Mouse (Mus musculus) frontal cortex, postnatal 36 days (tissue): ENCODE measurements around the gene Tfap4.

Experiments
- DNase-seq, 2 experiments: peaks; one replicate each; pipeline ENCODE4 v3.0.0; 2022; ENCODE audit warnings: low spot score in 2 of 2

Gene Tfap4

GRCm38 (mm10) chr16:4559715-4560144 lies at the start of gene Tfap4:
TSS of gene Tfap4 (minus strand) at chr16:4559854.
- DNase-seq: peak; percentile 77 to 86

GRCm38 (mm10) chr16:4608532-4609059 lies 48.9 kb upstream of the Tfap4 start:
- no peak for DNase-seq

DNA sequence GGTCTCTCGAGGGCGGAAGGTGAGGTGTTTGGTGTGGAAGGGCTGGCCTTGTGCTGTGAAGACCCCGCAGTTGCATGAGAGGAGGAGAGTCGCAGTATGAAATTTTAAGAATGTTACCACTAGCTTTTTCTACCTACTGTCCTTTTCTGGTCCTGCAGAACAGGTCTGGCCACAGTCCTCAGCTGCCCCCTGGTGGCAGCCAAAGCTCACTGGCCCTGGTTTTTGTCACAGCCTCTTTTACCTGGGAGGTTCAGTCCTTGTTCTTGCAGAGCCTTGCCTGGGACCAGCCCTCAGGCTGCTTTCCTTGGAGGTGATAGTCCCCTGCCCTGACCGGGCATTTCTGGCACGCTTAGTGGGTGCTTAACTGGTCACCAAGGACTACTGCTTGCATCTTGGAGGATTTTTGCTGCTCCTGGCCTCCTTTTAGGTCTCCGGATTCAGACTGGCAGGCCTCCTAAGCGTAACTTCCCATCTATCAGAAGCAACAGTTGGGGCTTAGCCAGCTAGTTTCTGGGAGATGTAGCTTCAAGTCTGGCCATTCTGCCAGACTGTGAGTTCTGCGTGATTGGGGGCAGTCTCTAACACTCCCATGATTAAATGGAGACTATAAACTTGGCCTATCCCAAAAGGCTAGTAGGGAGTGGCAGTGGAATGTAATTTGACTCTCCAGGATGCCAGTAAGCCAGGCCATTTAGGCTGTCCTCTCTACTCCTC lies 48.3 kb upstream of the Tfap4 start:
- DNase-seq: peak; percentile 77 to 81

GRCm38 (mm10) chr16:4606431-4607084 lies 46.9 kb upstream of the Tfap4 start:
- DNase-seq: peak in 1 of 2 experiments; percentile 38

- no peak for DNase-seq
These were observed 46.0 kb upstream of the Tfap4 start for GRCm38 (mm10) chr16:4605514-4606131.

DNA sequence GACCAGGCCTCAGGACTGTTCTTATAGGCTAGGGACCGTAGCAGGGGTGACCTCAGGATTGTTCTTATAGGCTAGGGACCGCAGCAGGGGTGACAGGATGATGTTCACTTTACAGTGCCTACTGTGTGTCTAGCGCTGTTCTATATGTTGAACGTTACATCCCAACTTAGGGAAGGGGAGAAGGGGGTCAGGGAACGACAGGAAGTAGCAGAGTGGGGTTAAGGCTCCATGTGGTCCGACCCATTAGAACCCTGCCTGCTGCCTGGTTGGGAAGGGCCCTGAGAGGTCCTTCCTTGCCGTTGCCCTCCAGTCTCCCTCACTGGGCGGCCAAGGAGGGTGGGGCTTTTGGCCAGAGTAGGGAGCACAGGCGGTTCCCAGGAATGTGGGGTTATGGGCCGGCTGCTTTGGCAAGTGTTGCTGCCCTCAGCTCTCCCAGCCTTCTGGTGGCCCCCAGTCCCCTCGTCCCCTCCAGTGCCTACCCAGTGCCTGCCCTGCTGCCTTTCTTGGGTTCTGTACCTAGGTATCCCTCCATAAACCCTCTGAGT lies 44.7 kb upstream of the Tfap4 start:
- no peak for DNase-seq

DNA sequence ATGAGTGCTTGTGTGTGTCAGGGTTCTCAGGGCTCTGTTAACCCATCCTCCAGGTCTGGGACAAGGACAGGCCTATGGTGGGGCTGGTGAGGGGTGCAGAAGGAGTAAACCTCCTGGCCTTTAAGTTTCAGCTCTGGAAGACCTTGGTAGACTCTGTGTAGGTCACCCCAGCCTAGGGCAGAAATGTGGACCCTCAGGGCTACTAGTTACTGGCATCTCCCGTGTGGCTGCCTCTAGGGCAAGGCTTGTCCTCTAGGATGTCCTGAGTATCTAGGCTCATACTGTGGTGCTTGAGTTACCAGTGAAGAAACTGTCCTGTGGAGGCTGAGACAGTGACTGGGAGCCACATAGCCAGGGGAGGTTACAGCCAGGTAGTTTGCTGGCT lies 43.8 kb upstream of the Tfap4 start:
- no peak for DNase-seq

DNA sequence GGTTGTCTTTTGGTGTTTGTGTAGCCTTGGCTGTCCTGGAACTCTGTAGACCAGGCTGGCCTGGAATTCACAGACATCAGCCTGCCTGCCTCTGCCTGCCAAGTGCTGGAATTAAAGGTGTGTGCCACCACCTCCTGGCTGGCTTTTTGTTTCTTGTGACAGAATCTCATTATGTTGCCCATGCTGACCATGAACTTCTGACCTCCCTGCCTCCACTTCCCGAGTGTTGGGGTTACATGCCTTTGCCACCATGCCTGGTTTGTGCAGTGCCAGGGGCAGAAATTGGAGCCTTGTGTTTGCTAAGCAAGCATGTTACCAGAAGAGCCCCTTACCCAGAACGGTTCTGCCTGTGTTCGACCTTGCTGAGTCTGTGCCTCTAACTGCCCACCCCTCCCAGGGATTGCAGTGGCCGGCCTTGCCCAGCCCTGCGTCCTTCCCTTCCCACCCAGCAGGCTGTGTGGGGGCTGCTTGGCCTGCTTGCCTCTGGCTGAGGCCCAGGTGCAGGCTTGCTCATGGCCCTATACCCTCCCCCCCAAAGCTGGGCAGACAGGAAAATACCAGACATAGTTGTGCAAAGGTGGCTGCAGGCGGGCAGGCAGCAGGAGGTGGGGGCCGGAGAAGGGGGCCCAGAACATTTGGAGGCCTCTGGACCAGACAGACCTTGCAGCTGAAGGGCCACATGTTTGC lies 43.3 kb upstream of the Tfap4 start:
- DNase-seq: no peak

DNA sequence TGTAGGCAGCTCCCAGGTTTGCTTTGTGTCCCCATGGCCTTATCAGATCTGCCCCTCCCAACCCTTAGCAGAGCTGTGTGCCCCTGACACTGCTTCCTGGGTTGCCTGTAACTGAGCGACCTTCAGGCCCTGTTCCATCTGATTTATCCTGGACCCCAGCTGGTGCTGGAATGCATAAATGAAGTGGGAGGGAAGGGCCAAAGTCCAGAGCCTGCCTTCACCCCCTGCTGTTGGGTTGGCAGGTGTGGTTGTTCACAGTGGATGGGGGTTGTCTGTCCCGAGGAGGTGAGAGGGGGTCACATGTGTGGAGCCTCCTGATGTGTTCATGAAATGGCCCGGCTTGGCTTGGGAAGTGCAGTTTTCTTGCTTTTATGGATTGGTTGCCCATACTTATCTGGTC lies 42.5 kb upstream of the Tfap4 start:
- no peak for DNase-seq

- DNase-seq: no peak
These were observed 41.2 kb upstream of the Tfap4 start for GRCm38 (mm10) chr16:4600701-4601310.

GRCm38 (mm10) chr16:4599616-4600015 lies 40.0 kb upstream of the Tfap4 start:
- DNase-seq: no peak

DNA sequence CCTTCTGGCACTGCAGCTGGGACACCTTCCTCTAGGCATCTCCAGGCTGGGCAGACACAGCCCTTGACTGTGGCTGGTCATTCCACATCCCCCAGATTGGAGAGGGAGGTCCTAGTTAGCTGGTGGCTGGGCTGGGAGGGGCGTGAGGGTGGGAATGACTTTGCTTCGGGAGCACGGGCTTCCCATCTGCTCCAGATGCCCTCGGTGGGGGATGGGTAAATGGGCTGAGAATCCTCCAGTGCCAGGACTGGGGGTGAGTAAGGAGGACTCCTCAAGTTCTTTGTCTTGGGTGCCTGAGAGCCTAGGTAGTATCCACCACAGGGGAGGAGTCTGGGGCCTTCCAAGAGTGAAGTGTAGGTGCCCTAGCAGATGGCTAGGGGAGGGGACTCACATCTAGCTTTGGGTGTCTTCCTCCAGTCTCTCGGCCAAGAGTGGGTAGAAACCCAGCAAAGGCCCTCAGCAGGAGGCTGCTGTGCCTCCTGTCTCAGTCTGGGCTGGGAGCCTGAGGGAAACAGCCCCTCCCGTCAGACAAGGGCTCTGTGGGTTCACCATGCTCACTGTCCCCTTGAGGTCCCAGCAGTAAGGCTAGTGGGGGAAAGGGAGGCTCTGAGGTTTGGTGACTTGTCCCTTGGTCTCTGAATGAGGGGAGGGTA lies 39.4 kb upstream of the Tfap4 start:
- DNase-seq: no peak

DNA sequence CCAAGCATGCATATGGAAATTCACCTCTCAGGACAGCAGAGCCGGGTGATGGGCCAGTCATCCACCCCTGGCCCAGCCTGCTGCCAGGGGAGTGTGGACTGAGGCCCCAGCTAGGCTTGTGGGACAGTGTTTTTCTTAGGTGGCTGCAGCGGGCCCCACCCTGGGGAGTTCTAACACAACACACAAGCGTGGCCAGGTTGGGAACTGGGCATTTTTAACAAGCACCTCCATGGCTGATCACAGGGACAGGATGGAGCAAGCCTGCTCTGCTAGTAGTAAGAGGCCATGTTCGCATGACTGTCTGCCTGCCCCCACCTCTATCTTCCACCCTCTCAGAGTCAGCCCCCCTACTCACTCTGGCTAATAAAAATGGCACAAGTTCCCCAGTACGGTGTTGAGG lies 38.4 kb upstream of the Tfap4 start:
- DNase-seq: no peak

- no peak for DNase-seq
These were observed 37.6 kb upstream of the Tfap4 start for GRCm38 (mm10) chr16:4597296-4597695.

GRCm38 (mm10) chr16:4596836-4597235 lies 37.2 kb upstream of the Tfap4 start:
- DNase-seq: no peak

DNA sequence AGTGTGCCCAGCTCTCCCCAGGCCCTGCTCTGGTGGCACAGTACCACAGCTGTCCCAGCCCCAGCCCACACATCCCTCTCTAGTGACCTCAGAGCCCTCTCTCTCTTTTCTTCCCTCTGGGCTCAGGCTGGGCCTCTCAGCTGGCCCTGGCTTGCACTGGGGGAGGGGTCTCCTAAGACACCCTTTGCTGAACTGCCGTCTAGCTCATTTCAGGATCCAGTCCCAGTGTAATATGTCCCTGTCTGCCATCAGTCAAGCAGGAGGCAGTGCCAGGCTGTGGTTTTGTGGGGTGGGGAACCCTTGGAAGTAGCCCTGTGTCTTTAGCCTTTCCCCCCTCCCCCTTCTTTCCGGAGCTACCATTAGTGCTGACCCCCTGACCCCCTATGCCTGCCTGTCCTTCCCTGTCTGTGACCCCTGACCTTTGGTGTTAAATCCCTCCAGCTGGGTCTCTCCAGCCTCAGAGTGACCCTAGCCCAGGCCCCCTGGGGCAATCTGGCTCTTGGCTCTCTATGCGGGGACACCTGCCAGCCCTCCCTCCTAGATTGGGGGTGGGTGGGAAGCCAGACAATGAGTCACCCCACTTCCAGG lies 36.6 kb upstream of the Tfap4 start:
- DNase-seq: no peak

DNA sequence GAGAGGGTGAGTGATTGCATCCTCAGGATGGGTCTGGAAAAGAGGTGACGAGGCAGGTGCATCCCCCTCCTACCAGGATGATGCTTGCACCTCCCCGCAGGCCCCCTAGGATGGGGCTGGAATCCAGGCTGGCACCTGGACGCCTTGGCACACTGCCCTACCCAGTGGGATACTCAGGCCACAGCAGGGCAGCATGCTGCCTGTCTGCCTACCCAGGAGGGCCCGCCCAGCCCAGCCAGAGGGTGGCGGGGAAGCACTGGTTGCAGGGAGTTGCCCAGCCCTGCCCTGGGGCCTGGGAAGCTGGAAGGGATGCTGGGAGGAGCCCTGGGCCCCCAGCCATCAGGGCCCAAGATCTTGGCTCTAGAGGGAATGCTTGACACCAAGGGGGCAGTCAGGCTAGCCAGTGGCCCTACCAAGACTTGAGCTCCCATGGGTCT lies 35.9 kb upstream of the Tfap4 start:
- DNase-seq: no peak

DNA sequence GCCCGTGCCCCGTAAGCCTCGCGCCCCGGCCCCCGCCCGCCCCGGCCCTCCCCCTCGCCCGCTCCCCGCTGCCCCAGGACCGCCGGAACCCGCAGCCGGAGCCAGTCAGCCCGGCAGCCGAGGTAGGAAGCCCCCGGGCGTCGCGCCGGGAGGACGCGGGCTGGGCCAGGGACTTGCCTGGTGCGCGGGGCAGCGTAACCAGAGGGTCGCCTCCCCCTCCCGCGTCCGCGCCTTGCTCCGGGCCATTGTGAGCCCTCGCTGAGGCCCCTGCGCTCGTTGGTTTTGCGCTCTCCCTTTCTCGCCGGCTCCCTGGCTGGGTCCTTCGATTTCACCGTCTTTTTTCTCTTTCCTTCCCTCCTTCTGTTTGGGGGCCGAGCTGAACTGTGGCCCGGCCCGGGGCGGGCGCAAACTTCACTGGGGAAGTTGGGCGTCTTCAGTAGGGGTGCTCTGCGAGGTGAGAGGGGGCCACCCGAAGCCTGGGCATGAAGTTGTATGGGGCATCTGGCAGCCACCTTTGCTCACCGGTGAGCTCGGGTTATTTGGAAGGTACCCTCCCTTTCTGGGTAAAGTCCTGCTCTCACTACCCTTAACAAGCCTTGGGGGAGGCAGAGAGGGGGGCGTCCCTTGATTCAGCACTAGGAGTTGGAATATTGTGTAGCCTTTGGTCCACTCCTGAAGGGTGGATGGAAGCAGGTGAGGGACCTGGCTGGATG lies 35.3 kb upstream of the Tfap4 start:
- no peak for DNase-seq

GRCm38 (mm10) chr16:4593971-4594813 lies 34.5 kb upstream of the Tfap4 start, which contains the start of gene Glis2:
TSS of gene Glis2 (plus strand) at chr16:4594713.
- DNase-seq: no peak
